Mouse (Mus musculus): ENCODE measurements at regions not wholly inside any gene's neighbourhood (a gene's known extent, or its start where the extent isn't known, plus 50 kb on each side); places are given as distances from the start of the nearest gene placed in this dataset.

DNA sequence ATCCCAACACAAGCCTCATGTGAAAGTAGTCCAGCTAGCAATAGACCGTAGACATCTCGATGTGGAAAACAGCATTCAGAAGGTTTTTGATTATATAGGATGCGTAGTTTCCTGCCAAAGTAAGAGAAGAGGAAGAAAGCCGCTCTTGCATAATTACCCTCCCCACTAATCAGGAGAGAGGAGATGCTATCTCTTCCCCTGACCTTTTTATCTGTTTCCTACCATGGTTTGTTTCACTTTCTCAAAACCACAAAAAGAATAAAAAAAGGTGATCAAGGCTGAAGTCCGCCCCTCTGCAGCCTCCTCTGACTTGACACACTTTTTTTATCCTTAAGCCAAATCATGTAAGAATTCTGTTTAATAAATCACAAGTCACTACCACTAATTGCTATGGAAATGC is 480.0 kb downstream of the Adgrl2 start:
- TF ChIP-seq POLR2A (IDR thresholded peaks at IDR 0.05; ENCODE audit: extremely low read depth, insufficient read depth, low read length) (no peak), CTCF (IDR thresholded peaks at IDR 0.05; ENCODE audit: extremely low read depth, insufficient read depth, low read length) (no peak)
